Mouse (Mus musculus): Measurements from ENCODE around the gene Ldlr. TPM values are rescaled to one million over a fixed set of nuclear protein-coding genes. Genes with fewer than 3 reads are reported as not detected.
"Not testable (repeated sequence)": the region's sequence is repeated elsewhere in the genome, so short reads cannot be mapped to it uniquely, and the experiment has no call there.

Ldlr gene
- total RNA-seq (2022), result 1 to 10 TPM; 2.9 to 3.6 (median 3.2) TPM

- peak; percentile 82 for DNase-seq (ENCODE audit: low spot score in 2 of 2)
Measured at GRCm38 (mm10) chr9:21723377-21724146, at the start of gene Ldlr. TSS of gene Ldlr (plus strand) at chr9:21723483.

- no peak for DNase-seq (ENCODE audit: low spot score in 2 of 2)
Measured at GRCm38 (mm10) chr9:21677706-21678105, 45.6 kb upstream of the Ldlr start.

GRCm38 (mm10) chr9:21680448-21680847 is 42.8 kb upstream of the Ldlr start:
- DNase-seq (ENCODE audit: low spot score in 2 of 2), result no peak

GRCm38 (mm10) chr9:21682827-21683226 is 40.5 kb upstream of the Ldlr start:
- no peak for DNase-seq (ENCODE audit: low spot score in 2 of 2)

GRCm38 (mm10) chr9:21683897-21684296 is 39.4 kb upstream of the Ldlr start:
- DNase-seq (ENCODE audit: low spot score in 2 of 2), result no peak

GRCm38 (mm10) chr9:21688554-21688953 is 34.7 kb upstream of the Ldlr start:
- DNase-seq (ENCODE audit: low spot score in 2 of 2), result no peak

- DNase-seq (ENCODE audit: low spot score in 2 of 2), result no peak
Measured at GRCm38 (mm10) chr9:21690031-21690430, 33.3 kb upstream of the Ldlr start.

GRCm38 (mm10) chr9:21691862-21692261 is 31.4 kb upstream of the Ldlr start:
- no peak for DNase-seq (ENCODE audit: low spot score in 2 of 2)

- DNase-seq (ENCODE audit: low spot score in 2 of 2), result no peak
Measured at GRCm38 (mm10) chr9:21692491-21692890, 30.8 kb upstream of the Ldlr start.

- no peak for DNase-seq (ENCODE audit: low spot score in 2 of 2)
Measured at GRCm38 (mm10) chr9:21694071-21694470, 29.2 kb upstream of the Ldlr start.

- DNase-seq (ENCODE audit: low spot score in 2 of 2), result no peak
Measured at GRCm38 (mm10) chr9:21695229-21695792, 28.0 kb upstream of the Ldlr start.

GRCm38 (mm10) chr9:21697121-21697520 is 26.2 kb upstream of the Ldlr start:
- DNase-seq (ENCODE audit: low spot score in 2 of 2), result no peak

GRCm38 (mm10) chr9:21699280-21699679 is 24.0 kb upstream of the Ldlr start:
- not testable (repeated sequence) for DNase-seq (ENCODE audit: low spot score in 2 of 2)

- DNase-seq (ENCODE audit: low spot score in 2 of 2), result no peak
Measured at GRCm38 (mm10) chr9:21701091-21701490, 22.2 kb upstream of the Ldlr start.

- no peak for DNase-seq (ENCODE audit: low spot score in 2 of 2)
Measured at GRCm38 (mm10) chr9:21703494-21703893, 19.8 kb upstream of the Ldlr start.

GRCm38 (mm10) chr9:21706085-21706484 is 17.2 kb upstream of the Ldlr start:
- no peak for DNase-seq (ENCODE audit: low spot score in 2 of 2)

- DNase-seq (ENCODE audit: low spot score in 2 of 2), result no peak
Measured at GRCm38 (mm10) chr9:21706586-21707265, 16.6 kb upstream of the Ldlr start.

- no peak for DNase-seq (ENCODE audit: low spot score in 2 of 2)
Measured at GRCm38 (mm10) chr9:21709340-21709739, 13.9 kb upstream of the Ldlr start.

- no peak for DNase-seq (ENCODE audit: low spot score in 2 of 2)
Measured at GRCm38 (mm10) chr9:21715298-21715697, 8.0 kb upstream of the Ldlr start.

- DNase-seq (ENCODE audit: low spot score in 2 of 2), result no peak
Measured at GRCm38 (mm10) chr9:21717015-21717414, 6.3 kb upstream of the Ldlr start.

GRCm38 (mm10) chr9:21721036-21721435 is 2.2 kb upstream of the Ldlr start:
- DNase-seq (ENCODE audit: low spot score in 2 of 2), result peak; percentile 32 to 52

GRCm38 (mm10) chr9:21724147-21724536 is 859 bp downstream of the Ldlr start:
- peak; percentile 86 to 87 for DNase-seq (ENCODE audit: low spot score in 2 of 2)
